Mouse (Mus musculus): ENCODE measurements around the gene Cdan1. TPM values are rescaled to one million over a fixed set of nuclear protein-coding genes. Genes with fewer than 3 reads are reported as not detected.

Cdan1 gene
- total and polyA plus RNA-seq, 3 experiments: 5.8 to 13.8 (median 10.1) TPM

DNA sequence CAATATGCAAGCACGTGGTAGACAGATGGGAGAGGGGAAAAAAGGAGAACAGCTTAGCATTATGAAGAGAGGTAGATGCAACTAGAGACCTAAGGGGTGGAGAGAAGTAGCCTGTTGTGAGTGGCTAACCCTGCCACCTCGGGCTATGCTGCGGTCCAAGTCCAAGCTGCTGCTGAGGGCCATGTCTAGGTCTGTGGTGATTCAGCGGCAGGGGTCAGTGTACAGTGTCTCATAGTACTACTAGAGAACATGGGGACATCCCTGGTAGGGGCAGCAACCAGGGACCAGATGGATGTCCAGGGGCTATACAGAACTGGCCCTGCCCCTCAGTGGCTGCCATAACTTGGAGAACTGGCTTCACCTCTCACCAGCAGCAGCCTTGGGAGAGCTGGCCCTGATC lies 14.8 kb downstream of the Cdan1 start:
- Histone ChIP-seq H3K4me1 (ENCODE audit: control insufficient read depth in 1 of 2, insufficient read depth in 2 of 2) (0 out of 4 replicates have a peak, but pooled peaks cover 0 to 4% of the 10 kb centered on the region in 2 experiments), H3K4me3 (replicated peaks in 1 of 3; ENCODE audit: low read depth in 2 of 3, low read length in 2 of 3, poor library complexity in 1 of 3) (no peak overlapping the region), H3K4me2 (ENCODE audit: insufficient read depth, low read depth, poor library complexity, severe bottlenecking) (no peak overlapping the region), H3K27ac (ENCODE audit: insufficient read depth, low read depth) (no peak overlapping the region), H3K9ac (ENCODE audit: insufficient read depth, low read depth) (no peak overlapping the region), H3K9me3 (replicated peaks; ENCODE audit: low read length) (peaks cover 2% of the 10 kb centered on the region), H3K79me2 (replicated peaks; ENCODE audit: control insufficient read depth, extremely low read depth, insufficient read depth, poor library complexity, severe bottlenecking) (no peaks in the 10 kb centered on the region), H3K27me3 (replicated peaks) (no peaks in the 10 kb centered on the region), H3K36me3 (replicated peaks in 1 of 2; ENCODE audit: control insufficient read depth in 1 of 2, insufficient read depth in 1 of 2, low read length in 1 of 2) (no peaks in the 10 kb centered on the region)
- in situ Hi-C loops (cut with MboI; ENCODE audit: low pct_ligation_motif_present, low pct_unique_long_range_greater_than_20kb, low sequenced_read_pairs): no loop called here
- no peak for DNase-seq (ENCODE audit: extremely low read depth)
- TF ChIP-seq NELFE (IDR thresholded peaks at IDR 0.05; ENCODE audit: low read depth, low read length) (no peak), MXI1 (IDR thresholded peaks at IDR 0.05; ENCODE audit: low read depth, low read length) (no peak), MAX (IDR thresholded peaks at IDR 0.05; ENCODE audit: low read length) (no peak), HCFC1 (IDR thresholded peaks at IDR 0.05; ENCODE audit: low read depth, low read length) (no peak), ZMIZ1 (IDR thresholded peaks at IDR 0.05; ENCODE audit: low read depth, low read length) (no peak), POLR2AphosphoS2 (IDR thresholded peaks at IDR 0.05; ENCODE audit: low read depth, low read length) (no peak), ETS1 (conservative IDR thresholded peaks at IDR 0.05; ENCODE audit: low read depth, low read length) (no peak), MYC (IDR thresholded peaks at IDR 0.05; ENCODE audit: low read depth, low read length) (no peak)
- dilution Hi-C loops (cut with MboI; ENCODE audit: extremely low pct_ligation_motif_present, extremely low pct_unique_long_range_greater_than_20kb, low sequenced_read_pairs): no loop called here

DNA sequence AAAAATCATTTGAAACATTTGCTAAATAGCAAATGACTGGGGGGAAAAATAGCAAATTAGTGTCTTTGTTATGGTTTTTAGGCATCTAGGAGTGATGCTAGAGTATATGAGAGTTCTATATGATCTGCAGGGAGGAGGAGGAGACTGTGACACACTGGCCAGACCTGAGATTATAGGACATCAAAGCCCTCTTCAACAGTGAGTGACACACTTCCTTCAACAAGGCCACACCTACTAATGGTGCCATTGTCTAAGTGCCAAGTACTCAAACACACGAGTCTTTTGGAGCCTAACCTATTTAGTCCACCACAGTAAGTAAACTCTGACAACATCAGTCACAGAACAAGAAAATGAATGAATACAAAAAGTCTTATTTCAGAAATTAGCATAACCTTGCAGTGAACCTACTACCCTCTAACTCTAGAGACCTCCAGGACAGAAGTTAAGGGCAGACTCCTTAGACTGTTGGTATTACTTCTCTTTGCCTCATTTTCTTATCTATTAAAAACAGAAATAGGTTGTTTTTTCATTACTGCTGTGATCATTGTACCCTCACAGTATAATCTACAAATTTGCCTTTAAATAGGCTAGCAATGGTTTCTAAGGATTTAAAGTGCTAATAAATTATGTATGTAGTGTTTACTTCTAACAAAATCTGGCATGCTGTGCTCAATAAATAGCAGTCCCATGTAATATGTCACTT lies 22.8 kb downstream of the Cdan1 start:
- Histone ChIP-seq H3K36me3 (replicated peaks in 1 of 2; ENCODE audit: control insufficient read depth in 1 of 2, insufficient read depth in 1 of 2, low read length in 1 of 2) (no peaks in the 10 kb centered on the region), H3K79me2 (replicated peaks; ENCODE audit: control insufficient read depth, extremely low read depth, insufficient read depth, poor library complexity, severe bottlenecking) (no peaks in the 10 kb centered on the region), H3K4me3 (replicated peaks in 1 of 3; ENCODE audit: low read depth in 2 of 3, low read length in 2 of 3, poor library complexity in 1 of 3) (no peak overlapping the region), H3K4me1 (ENCODE audit: control insufficient read depth in 1 of 2, insufficient read depth in 2 of 2) (no peaks in the 10 kb centered on the region), H3K9ac (ENCODE audit: insufficient read depth, low read depth) (no peak overlapping the region), H3K27ac (ENCODE audit: insufficient read depth, low read depth) (no peak overlapping the region), H3K27me3 (replicated peaks) (no peaks in the 10 kb centered on the region), H3K9me3 (replicated peaks; ENCODE audit: low read length) (no peaks in the 10 kb centered on the region), H3K4me2 (ENCODE audit: insufficient read depth, low read depth, poor library complexity, severe bottlenecking) (no peak overlapping the region)
- dilution Hi-C loops (cut with MboI; ENCODE audit: extremely low pct_ligation_motif_present, extremely low pct_unique_long_range_greater_than_20kb, low sequenced_read_pairs) (no loop called here), in situ Hi-C loops (cut with MboI; ENCODE audit: low pct_ligation_motif_present, low pct_unique_long_range_greater_than_20kb, low sequenced_read_pairs) (no loop called here)
- no peak for DNase-seq (ENCODE audit: extremely low read depth)
- TF ChIP-seq USF2 (conservative IDR thresholded peaks at IDR 0.05; ENCODE audit: low read depth, low read length) (no peak), SIN3A (IDR thresholded peaks at IDR 0.05; ENCODE audit: low read length) (no peak), MAZ (IDR thresholded peaks at IDR 0.05; ENCODE audit: low read depth, low read length) (no peak), RCOR1 (conservative IDR thresholded peaks at IDR 0.05; ENCODE audit: low read depth, low read length) (no peak), MXI1 (IDR thresholded peaks at IDR 0.05; ENCODE audit: low read depth, low read length) (no peak), E2F4 (IDR thresholded peaks at IDR 0.05; ENCODE audit: insufficient replicate concordance, low read depth, low read length) (no peak), TCF12 (IDR thresholded peaks at IDR 0.05; ENCODE audit: low read depth, low read length) (no peak), POLR2A (IDR thresholded peaks at IDR 0.05; ENCODE audit: low read depth, low read length) (no peak), IRF4 (IDR thresholded peaks at IDR 0.05; ENCODE audit: low read depth, low read length) (no peak), KAT2A (IDR thresholded peaks at IDR 0.05; ENCODE audit: insufficient replicate concordance, low read length) (no peak), NELFE (IDR thresholded peaks at IDR 0.05; ENCODE audit: low read depth, low read length) (no peak), MEF2A (IDR thresholded peaks at IDR 0.05; ENCODE audit: borderline replicate concordance, low read depth, low read length) (no peak), BHLHE40 (IDR thresholded peaks at IDR 0.05; ENCODE audit: low read depth, low read length) (no peak), CTCF (conservative IDR thresholded peaks at IDR 0.05 in 1 of 2, IDR thresholded peaks at IDR 0.05 in 1 of 2; ENCODE audit: low read depth in 2 of 2, low read length in 2 of 2) (no peak), MAX (IDR thresholded peaks at IDR 0.05; ENCODE audit: low read length) (no peak), EP300 (IDR thresholded peaks at IDR 0.05; ENCODE audit: low read length) (no peak), ZC3H11A (IDR thresholded peaks at IDR 0.05; ENCODE audit: low read depth, low read length) (no peak), CHD2 (IDR thresholded peaks at IDR 0.05; ENCODE audit: low read length) (no peak), MYC (IDR thresholded peaks at IDR 0.05; ENCODE audit: low read depth, low read length) (no peak)
